Mouse (Mus musculus) spleen, adult 12 weeks (tissue): ENCODE data around the gene Tek.
"Not testable (repeated sequence)": the region's sequence is repeated elsewhere in the genome, so short reads cannot be mapped to it uniquely, and the experiment has no call there.

Experiments used
- DNase-seq: peaks from one replicate; pipeline ENCODE4 v3.0.0; 2022; ENCODE audit warnings: low spot score

The Tek gene

DNA sequence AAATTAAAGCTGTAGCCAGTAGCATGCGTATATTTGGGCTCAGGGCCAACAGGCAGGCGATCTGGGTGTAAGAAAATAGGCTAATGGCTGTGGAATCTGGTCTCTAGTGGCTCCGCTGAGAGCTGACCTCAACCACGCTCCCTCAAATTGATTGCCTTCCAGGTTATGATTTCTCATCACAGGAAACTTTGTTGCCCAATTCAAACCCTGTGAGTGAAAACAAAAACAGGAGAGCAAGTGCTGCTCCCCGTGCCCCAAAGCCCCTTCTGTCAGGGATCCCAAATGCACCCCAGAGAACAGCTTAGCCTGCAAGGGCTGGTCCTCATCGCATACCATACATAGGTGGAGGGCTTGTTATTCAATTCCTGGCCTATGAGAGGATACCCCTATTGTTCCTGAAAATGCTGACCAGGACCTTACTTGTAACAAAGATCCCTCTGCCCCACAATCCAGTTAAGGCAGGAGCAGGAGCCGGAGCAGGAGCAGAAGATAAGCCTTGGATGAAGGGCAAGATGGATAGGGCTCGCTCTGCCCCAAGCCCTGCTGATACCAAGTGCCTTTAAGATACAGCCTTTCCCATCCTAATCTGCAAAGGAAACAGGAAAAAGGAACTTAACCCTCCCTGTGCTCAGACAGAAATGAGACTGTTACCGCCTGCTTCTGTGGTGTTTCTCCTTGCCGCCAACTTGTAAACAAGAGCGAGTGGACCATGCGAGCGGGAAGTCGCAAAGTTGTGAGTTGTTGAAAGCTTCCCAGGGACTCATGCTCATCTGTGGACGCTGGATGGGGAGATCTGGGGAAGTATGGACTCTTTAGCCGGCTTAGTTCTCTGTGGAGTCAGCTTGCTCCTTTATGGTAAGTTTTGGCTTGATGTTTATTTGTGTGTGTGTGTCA lies at the start of gene Tek:
Tek (plus strand) TSS at position 452 of the 894 bp plus-strand sequence.
- DNase-seq = no peak

- not testable (repeated sequence) for DNase-seq
Measured at GRCm38 (mm10) chr4:94689804-94690203, 49.3 kb upstream of the Tek start.

- no peak for DNase-seq
Measured at GRCm38 (mm10) chr4:94691078-94691477, 48.0 kb upstream of the Tek start.

DNA sequence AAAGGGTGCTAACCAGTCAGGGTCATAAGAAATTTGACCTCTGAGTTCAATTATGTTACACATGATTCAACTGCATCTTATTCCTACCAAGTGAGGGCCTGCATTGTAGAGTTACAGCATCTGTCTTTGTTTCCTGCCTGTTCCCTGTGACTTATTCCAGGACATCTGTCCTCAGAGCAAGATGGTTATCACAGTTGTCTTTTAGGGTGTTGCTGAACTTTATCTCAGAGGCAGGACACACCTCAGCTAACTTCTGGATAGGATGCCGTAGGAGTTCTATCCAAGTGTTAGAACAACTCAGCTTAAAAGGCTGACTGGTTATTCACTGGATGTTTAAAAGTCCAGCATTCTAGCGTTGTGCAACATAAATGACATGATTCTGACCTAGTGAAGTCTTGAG lies 46.9 kb upstream of the Tek start:
- no peak for DNase-seq

GRCm38 (mm10) chr4:94696368-94696767 lies 42.7 kb upstream of the Tek start:
- no peak for DNase-seq

GRCm38 (mm10) chr4:94711002-94711401 lies 28.1 kb upstream of the Tek start:
- no peak for DNase-seq

- no peak for DNase-seq
Measured at GRCm38 (mm10) chr4:94711426-94711825, 27.7 kb upstream of the Tek start.

DNA sequence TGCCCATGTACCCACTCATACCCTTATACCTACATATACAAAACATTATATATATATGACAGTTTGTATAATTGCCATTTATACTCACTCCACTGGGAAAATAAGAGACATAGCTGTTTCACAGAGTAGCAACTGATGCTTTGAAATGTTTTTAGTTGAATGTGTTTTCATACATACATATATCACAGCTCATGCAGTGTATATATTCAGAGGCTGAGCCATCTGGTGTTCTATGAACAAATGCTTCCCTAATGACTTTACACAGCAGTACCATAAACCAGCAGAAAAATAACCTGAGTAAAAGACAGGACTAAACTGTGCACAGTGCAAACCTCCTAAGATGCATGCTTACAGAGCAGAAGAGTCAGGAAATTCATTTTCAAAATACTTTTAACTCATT lies 25.3 kb upstream of the Tek start:
- no peak for DNase-seq

- DNase-seq = no peak
Measured at GRCm38 (mm10) chr4:94715166-94715565, 23.9 kb upstream of the Tek start.

DNA sequence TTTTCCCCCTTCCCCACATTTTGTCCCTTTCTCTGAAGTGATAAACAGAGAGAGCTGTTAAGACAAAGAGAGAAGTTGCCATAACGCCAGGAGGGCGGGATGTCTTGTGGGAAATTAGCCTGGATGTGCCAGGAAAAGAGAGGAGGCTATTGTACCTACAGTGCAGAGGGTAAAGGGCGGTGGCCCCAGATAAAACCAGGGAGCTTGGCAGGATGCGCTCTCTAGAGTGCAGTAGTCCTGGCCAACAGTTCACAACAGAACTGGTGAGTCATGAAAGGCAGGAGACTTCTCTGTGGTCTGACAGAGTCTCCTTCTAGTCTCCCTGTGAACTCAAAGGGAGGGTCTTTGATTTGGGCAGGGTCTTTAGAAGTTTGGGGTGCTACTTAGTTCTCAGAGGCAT lies 13.3 kb upstream of the Tek start:
- DNase-seq = no peak

GRCm38 (mm10) chr4:94732721-94733120 lies 6.4 kb upstream of the Tek start:
- no peak for DNase-seq

DNA sequence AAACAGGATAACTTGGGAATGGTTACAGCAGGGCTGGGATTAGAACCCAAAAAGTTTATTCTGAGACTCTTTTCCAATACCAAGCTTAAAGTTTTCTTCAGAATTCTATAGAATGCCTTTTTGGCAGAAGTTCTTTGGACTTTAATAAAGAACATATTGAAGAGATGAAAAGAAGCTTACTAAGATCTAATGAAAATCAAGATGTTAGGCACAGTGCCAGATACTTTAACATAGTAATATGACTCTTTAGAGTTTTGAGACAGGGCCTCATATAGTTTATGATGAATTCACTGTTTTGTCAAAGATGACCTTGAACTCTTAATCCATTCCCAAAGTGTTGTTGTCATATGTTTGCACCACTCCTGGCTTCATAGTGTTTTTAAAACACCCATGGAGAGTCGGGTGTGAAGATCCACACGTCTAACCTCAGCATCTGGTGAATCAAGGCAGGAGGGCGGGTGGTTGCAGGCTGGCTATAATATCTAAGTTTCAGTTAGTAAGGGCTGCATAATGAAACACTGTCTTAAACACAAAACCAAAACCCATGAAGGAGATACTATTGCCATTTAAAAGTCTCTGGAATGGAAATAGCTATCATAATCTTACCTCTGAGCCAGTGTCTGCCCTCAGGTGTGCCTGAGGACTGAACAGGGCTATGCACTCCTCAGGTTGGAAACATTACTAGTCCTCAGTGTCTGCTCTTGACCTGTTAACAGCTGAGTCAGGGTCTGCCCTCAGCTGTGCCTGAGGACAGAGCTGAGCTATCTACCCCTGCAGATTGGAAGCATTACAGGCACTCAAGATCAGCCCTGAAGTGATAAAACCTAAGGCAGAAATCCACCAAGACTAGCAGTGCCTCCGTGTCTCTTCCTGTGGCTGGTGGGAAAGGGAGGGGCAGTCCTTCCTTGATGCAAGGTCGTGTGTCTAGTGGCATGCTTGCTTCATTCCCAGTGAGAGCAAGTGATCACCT lies 1.5 kb upstream of the Tek start:
- no peak for DNase-seq

GRCm38 (mm10) chr4:94741824-94742223 lies 2.7 kb downstream of the Tek start:
- no peak for DNase-seq

DNA sequence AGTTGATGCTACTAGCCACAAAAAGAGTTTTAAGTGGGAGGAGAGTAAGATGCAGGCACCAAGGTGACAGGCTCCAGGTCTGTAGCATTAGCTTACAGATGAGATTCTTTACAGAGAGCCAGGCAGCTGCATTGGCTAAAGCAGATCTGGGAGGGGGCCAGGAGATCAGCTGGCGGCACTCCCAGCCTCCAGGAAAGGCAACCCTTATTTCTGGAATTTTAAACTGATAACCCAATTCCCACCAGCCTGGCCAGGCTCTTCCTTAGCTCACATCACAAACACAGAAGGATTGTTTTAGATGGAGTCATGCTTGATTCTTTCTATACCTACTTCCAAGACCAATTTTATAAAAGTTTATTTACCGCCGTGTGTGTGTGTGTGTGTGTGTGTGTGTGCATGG lies 6.7 kb downstream of the Tek start:
- DNase-seq = no peak

GRCm38 (mm10) chr4:94746387-94746811 lies 7.3 kb downstream of the Tek start:
- no peak for DNase-seq

DNA sequence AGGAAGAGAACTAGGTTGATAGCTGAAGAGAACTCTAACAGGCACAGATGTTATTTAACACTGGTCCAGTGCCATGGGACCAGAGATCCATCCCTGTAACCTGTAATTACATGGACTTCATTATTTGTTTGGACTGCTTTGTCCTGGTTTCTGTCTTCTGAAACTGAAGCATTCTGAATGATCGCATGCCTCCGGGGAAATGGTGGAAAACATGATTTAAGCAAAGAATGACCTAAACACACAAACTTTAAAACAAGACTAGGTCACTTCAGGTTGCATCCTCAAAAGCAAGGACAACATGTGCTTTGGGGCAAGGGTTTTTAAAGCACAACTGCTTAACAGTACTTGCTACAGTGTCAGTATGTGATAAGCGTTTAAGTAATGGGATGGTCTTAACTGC lies 8.2 kb downstream of the Tek start:
- DNase-seq = no peak

GRCm38 (mm10) chr4:94752512-94752911 lies 13.4 kb downstream of the Tek start:
- DNase-seq = no peak

DNA sequence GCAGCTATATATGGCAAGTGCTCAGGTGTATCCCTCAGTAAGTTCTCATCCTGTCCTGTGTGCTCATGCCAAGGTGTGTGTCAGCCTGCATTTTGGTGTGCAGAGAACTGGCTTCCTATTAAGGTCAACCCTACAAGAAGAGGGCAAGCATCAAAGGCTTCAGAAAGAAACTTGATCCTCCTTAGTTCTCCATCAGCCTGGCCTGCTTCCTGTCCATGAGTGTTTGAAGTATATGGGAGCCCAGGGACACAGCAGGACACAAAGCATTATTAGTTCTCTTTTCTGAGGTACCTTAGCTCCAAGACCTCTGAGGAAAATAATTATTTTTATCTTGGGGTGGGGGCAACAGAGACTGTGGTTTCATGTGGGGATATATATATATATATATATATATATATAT lies 26.1 kb downstream of the Tek start:
- DNase-seq = no peak

DNA sequence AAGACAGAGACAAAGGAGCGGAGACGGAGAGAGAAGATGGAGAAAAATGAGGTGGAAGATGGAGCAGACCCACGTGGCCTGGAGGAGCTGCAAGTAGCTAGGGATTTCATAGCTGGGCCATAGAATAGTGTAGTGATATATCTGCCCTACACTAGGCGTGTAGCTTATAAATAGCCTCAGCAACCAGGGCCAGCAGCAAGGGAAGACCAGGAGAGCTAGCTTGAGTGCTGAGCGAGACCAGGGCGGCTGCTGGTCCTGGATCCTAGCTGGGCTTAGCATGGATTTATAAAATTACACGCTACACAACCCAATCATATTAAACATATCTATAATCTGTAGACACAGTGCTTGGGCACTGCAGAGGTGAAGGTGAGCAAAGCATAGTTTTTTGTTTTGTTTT lies 27.1 kb downstream of the Tek start:
- no peak for DNase-seq

- no peak for DNase-seq
Measured at GRCm38 (mm10) chr4:94768624-94769023, 29.5 kb downstream of the Tek start.

DNA sequence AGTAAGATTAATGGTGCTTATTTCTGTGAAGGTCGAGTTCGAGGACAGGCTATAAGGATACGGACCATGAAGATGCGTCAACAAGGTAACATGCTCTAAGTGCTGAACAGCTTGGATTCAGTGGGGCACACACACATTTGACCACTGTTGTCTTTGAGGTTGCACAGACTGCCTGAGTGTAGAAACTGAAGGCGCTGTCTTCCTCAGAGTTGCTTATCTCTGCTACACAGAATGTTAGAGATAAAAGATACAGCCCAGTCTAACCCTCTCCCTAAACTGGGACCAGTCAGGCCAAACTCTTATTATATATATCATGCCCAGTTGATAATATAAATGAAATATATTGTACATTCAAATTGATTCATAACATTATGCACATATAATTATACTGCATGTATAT lies 42.0 kb downstream of the Tek start:
- no peak for DNase-seq

- DNase-seq = no peak
Measured at GRCm38 (mm10) chr4:94785921-94786320, 46.8 kb downstream of the Tek start.

DNA sequence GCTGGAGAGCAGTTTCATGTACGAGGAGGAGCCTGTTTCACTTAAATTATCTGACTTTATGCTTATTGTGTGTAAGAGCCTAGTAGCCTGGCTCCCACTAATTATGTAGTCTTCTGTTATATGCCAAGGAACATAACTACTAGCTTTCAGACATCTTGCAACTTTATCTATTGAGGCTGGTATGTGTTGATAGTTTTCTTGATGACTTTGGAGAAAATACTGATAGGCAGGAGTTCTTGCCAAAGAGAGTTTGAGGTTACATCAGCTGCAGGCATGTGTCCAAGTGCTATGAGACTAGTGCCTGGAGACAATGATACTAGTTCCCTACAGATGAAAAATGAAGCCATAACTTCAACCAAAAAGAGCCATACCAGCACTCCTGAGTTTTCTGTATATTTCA lies 64.1 kb downstream of the Tek start:
- no peak for DNase-seq
